In genomic region chr8:84766422-84766821, GRCm38 (mm10) we compare ENCODE assay signal across 11 mouse cellular contexts. TPM values are rescaled to one million over a fixed set of nuclear protein-coding genes. Genes with fewer than 3 reads are reported as not detected.
DNase-seq lines count a peak whose midpoint lies in the region; ATAC-seq lines count a peak whose summit lies in the region.
"Had no signal": no experiment of that assay in that cellular context is flagged by ENCODE, and none has a peak within 500 bp of the region (broad histone marks: within the 10 kb centered on the region; RNA-seq: fewer than 3 reads in every experiment).

No protein-coding gene starts in this region.

- no peak for DNase-seq in embryonic facial prominence, embryonic 10.5 days (ENCODE audit: low spot score)
- peak; percentile 62 for DNase-seq in kidney, postnatal 10 days
- no peak for DNase-seq in kidney, adult 9 months
- DNase-seq in limb, embryonic 10.5 days (ENCODE audit: low spot score), result no peak
- no peak for DNase-seq in gastrocnemius, adult 18-20 months (ENCODE audit: low spot score)
- no peak for DNase-seq in right cerebral cortex, postnatal 4 days
- DNase-seq: gastrocnemius, postnatal 14 days had no signal

- 55% methylated on average over 9 of the region's 9 CpGs for WGBS in embryonic facial prominence, embryonic 12.5 days
- WGBS in embryonic facial prominence, embryonic 10.5 days, result 59% methylated on average over 9 of the region's 9 CpGs
- 75% methylated on average over 9 of the region's 9 CpGs for WGBS in limb, embryonic 10.5 days

- H3K9me3 ChIP-seq in embryonic facial prominence, embryonic 12.5 days, result no peaks in the 10 kb centered on the region
- no peaks in the 10 kb centered on the region for H3K9me3 ChIP-seq in embryonic facial prominence, embryonic 10.5 days
- no peaks in the 10 kb centered on the region for H3K9me3 ChIP-seq in limb, embryonic 10.5 days (replicated peaks)
- H3K9me3 ChIP-seq: G1E; liver, embryonic 15.5 days had no signal

- H3K27ac ChIP-seq in embryonic facial prominence, embryonic 12.5 days, result peak overlapping the region; percentile 51; the same call in 1 of the 2 replicates
- no peak overlapping the region for H3K27ac ChIP-seq in embryonic facial prominence, embryonic 10.5 days (replicated peaks)
- peak overlapping the region; percentile 9; the same call in 1 of the 2 replicates for H3K27ac ChIP-seq in brown adipose tissue, adult 24 weeks (replicated peaks; ENCODE audit: low read depth, low read length)
- peak overlapping the region; percentile 4; the same call in 1 of the 2 replicates for H3K27ac ChIP-seq in limb, embryonic 10.5 days
- H3K27ac ChIP-seq: liver, embryonic 15.5 days had no signal

- no peak overlapping the region for H3K9ac ChIP-seq in embryonic facial prominence, embryonic 12.5 days
- H3K9ac ChIP-seq: liver, embryonic 15.5 days had no signal

- no peak for ATAC-seq in embryonic facial prominence, embryonic 12.5 days (ENCODE audit: insufficient number of reproducible peaks, insufficient read depth, low FRiP score, low TSS enrichment)

- H3K27me3 ChIP-seq in embryonic facial prominence, embryonic 12.5 days, result peaks cover 95% of the 10 kb centered on the region
- peaks cover 100% of the 10 kb centered on the region for H3K27me3 ChIP-seq in embryonic facial prominence, embryonic 10.5 days (replicated peaks; ENCODE audit: low read depth, poor library complexity, severe bottlenecking)
- peaks cover 100% of the 10 kb centered on the region for H3K27me3 ChIP-seq in limb, embryonic 10.5 days (ENCODE audit: low read depth, poor library complexity, severe bottlenecking)

- peaks cover 41% of the 10 kb centered on the region for H3K36me3 ChIP-seq in embryonic facial prominence, embryonic 12.5 days
- H3K36me3 ChIP-seq in embryonic facial prominence, embryonic 10.5 days (replicated peaks), result no peaks in the 10 kb centered on the region
- H3K36me3 ChIP-seq in limb, embryonic 10.5 days, result no peaks in the 10 kb centered on the region
- H3K36me3 ChIP-seq: liver, embryonic 15.5 days had no signal

- H3K4me3 ChIP-seq in embryonic facial prominence, embryonic 12.5 days, result no peak overlapping the region
- H3K4me3 ChIP-seq in embryonic facial prominence, embryonic 10.5 days, result no peak overlapping the region
- H3K4me3 ChIP-seq in brown adipose tissue, adult 24 weeks (ENCODE audit: insufficient read depth, low read depth, low read length), result no peak overlapping the region
- H3K4me3 ChIP-seq in limb, embryonic 10.5 days, result no peak overlapping the region
- H3K4me3 ChIP-seq: liver, embryonic 15.5 days had no signal

- no peak overlapping the region for H3K4me2 ChIP-seq in embryonic facial prominence, embryonic 12.5 days (replicated peaks)
- H3K4me2 ChIP-seq: liver, embryonic 15.5 days had no signal

- peaks cover 37% of the 10 kb centered on the region for H3K4me1 ChIP-seq in embryonic facial prominence, embryonic 12.5 days
- peaks cover 33% of the 10 kb centered on the region for H3K4me1 ChIP-seq in embryonic facial prominence, embryonic 10.5 days
- H3K4me1 ChIP-seq in brown adipose tissue, adult 24 weeks (ENCODE audit: control insufficient read depth, insufficient read depth, insufficient read length, low read length), result peaks cover 17% of the 10 kb centered on the region
- H3K4me1 ChIP-seq in limb, embryonic 10.5 days, result peaks cover 31% of the 10 kb centered on the region; the same call in 1 of the 2 replicates

RNA-seq across cellular contexts. Expression of gene Nfix, which starts 33.7 kb away (rescaled TPM):
- 18.4 and 21.2 TPM in 2 replicates for polyA plus RNA-seq in embryonic facial prominence, embryonic 12.5 days (2016; fragmentation: Nextera tagmentation; extraction: Ambion mirVana)
- polyA plus RNA-seq in embryonic facial prominence, embryonic 10.5 days (2016; fragmentation: Nextera tagmentation; extraction: Ambion mirVana), result 0.29 and 0.77 TPM in 2 replicates
- polyA plus RNA-seq in brown adipose tissue, adult 24 weeks (2012; ENCODE audit: insufficient read depth, insufficient read length, missing spikeins), result 74.6 and 78.4 TPM in 2 replicates
- 0.24 and 2.1 TPM in 2 replicates for polyA plus RNA-seq in limb, embryonic 10.5 days (2016; fragmentation: Nextera tagmentation; extraction: Ambion mirVana)
- 100 to 1,000 TPM; 481 to 528 TPM for total RNA-seq in gastrocnemius, adult 18-20 months (2021)

RNA-seq across cellular contexts. Expression of gene G430095P16Rik, which starts 43.6 kb away (rescaled TPM):
- polyA plus RNA-seq in embryonic facial prominence, embryonic 12.5 days (2016; fragmentation: Nextera tagmentation; extraction: Ambion mirVana), result 7.1 and 7.4 TPM in 2 replicates
- polyA plus RNA-seq in embryonic facial prominence, embryonic 10.5 days (2016; fragmentation: Nextera tagmentation; extraction: Ambion mirVana), result 1.6 and 3.6 TPM in 2 replicates
- polyA plus RNA-seq in brown adipose tissue, adult 24 weeks (2012; ENCODE audit: insufficient read depth, insufficient read length, missing spikeins), result 1.9 TPM in 1 of 2 replicates, not detected in the other
- 3.7 and 8.1 TPM in 2 replicates for polyA plus RNA-seq in limb, embryonic 10.5 days (2016; fragmentation: Nextera tagmentation; extraction: Ambion mirVana)
- under 1 TPM; 0.34 to 0.45 TPM for total RNA-seq in gastrocnemius, adult 18-20 months (2021)

RNA-seq across cellular contexts. Expression of gene Dand5, which starts 56.2 kb away (rescaled TPM):
- polyA plus RNA-seq in embryonic facial prominence, embryonic 12.5 days (2016; fragmentation: Nextera tagmentation; extraction: Ambion mirVana), result 5.3 and 5.5 TPM in 2 replicates
- polyA plus RNA-seq in embryonic facial prominence, embryonic 10.5 days (2016; fragmentation: Nextera tagmentation; extraction: Ambion mirVana), result 2.8 and 3.0 TPM in 2 replicates
- 7.2 and 9.4 TPM in 2 replicates for polyA plus RNA-seq in brown adipose tissue, adult 24 weeks (2012; ENCODE audit: insufficient read depth, insufficient read length, missing spikeins)
- 1.9 and 2.7 TPM in 2 replicates for polyA plus RNA-seq in limb, embryonic 10.5 days (2016; fragmentation: Nextera tagmentation; extraction: Ambion mirVana)
- total RNA-seq in gastrocnemius, adult 18-20 months (2021), result 10 to 100 TPM; 12.8 to 12.9 TPM
